Mouse (Mus musculus) cerebellum, adult 2 months (tissue): ENCODE results near the gene Pm20d1. TPM values are rescaled to one million over a fixed set of nuclear protein-coding genes. Genes with fewer than 3 reads are reported as not detected.

Source experiments
- DNase-seq, 2 experiments: peaks; one replicate each; pipeline ENCODE4 v3.0.0; 2021
- H3K27ac ChIP-seq: fragments of 200-500 bp; 2 replicates; pipeline ENCODE4 v1.5.1; 2012; ENCODE audit warnings: low read length, control low read depth, inconsistent platforms; ENCODE audit not compliant: insufficient read depth
- H3K27me3 ChIP-seq: fragments of 200-500 bp; 2 replicates; pipeline ENCODE4 v1.6.1; 2012; ENCODE audit warnings: inconsistent platforms, mild to moderate bottlenecking, low read length, moderate library complexity; ENCODE audit not compliant: control insufficient read depth, insufficient read depth
- H3K4me1 ChIP-seq: fragments of 200-500 bp; 2 replicates; pipeline ENCODE4 v1.6.1; 2011; ENCODE audit warnings: low read length; ENCODE audit not compliant: control insufficient read depth, insufficient read depth
- H3K4me3 ChIP-seq: fragments of 200-500 bp; replicated peaks from 2 replicates; pipeline ENCODE3; 2011; ENCODE audit warnings: mild to moderate bottlenecking, low read depth, low read length, control low read depth; ENCODE audit not compliant: insufficient read depth
- CTCF ChIP-seq: fragments of 200-500 bp; IDR thresholded peaks from 2 replicates; pipeline ENCODE4 v1.5.1; 2011; ENCODE audit warnings: low read depth, mild to moderate bottlenecking, control low read depth, low read length, moderate library complexity, borderline replicate concordance; ENCODE audit not compliant: insufficient read depth
- POLR2A ChIP-seq: fragments of 200-500 bp; IDR thresholded peaks from 2 replicates; pipeline ENCODE4 v1.6.1; 2011; ENCODE audit warnings: low read length, control low read depth, borderline replicate concordance; ENCODE audit not compliant: insufficient read depth
- WGBS: fragments of 180-500 bp; shearing (Covaris S2); methylation state at CpG from one replicate; pipeline ENCODE4 v1.1.7; 2018; 5-methylcytosine and 5-hydroxymethylcytosine counted together
- polyA plus RNA-seq: library from polyadenylated mRNA; depleted of rRNA; stranded (reverse); fragments of >200 nt; gene quantifications from 2 replicates; pipeline ENCODE4 v1.2.3, GENCODE M21; 2012; rRNA removed

The Pm20d1 gene
- polyA plus RNA-seq, 1 experiment, result 2.1 TPM

DNA sequence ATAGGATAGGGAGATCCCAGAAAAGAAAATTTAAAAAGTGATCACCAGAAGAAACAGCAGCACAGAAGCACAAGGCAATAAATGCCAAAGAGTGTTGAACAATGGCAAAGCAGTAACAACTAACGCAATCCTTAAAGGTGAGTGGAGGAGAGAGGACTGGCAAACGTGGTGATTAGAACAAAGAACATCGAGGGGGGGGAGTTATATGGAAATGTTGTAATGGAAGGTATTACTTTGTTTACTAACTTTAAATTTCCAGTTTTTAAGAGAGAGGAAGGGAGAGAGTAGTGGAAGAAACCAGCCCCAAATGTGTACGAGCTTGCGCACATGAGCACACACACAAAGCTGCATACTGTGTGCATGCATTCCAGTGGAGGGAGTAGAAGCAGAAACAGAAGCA, 68.4 kb downstream of the Pm20d1 start:
- Histone ChIP-seq H3K4me3 (no peak overlapping the region), H3K4me1 (no peaks in the 10 kb centered on the region), H3K27ac (no peak overlapping the region), H3K27me3 (no peaks in the 10 kb centered on the region)
- WGBS, result 82% methylated on average over 5 of the region's 5 CpGs
- no peak for DNase-seq
- TF ChIP-seq CTCF (no peak), POLR2A (no peak)

DNA sequence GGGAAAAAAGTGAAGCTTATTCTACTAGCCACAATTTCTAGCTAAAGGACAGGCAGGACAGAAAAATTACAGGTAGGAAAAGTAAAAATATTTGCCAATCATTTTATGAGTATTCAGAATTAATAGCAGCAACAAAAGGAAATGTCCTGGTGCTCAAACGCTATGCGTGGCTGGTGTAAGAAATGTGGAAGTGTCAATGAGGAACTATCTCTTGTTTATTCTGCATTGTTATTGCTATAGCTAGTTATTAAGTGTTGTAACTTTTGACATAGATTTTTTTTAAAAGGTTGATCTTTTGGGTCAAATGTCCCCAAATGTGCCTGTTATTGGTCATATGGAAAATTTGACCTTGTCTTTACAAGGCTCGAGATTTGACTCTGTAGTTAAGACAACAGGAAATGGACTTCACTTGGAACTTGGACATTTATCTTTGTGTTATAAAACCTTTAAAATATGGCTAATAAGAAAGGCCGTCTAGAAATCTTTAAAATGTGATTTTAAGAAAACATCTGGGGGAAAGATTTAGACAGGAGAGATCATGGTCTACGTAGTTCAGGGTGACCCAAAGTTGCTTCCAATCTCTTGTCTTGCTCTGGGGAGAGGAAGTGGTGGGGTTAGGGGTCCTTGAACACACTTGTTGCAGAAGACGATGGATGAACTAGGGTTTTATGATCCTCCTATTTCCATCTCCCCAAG, 69.3 kb downstream of the Pm20d1 start:
- Histone ChIP-seq H3K27me3 (no peaks in the 10 kb centered on the region), H3K4me3 (no peak overlapping the region), H3K4me1 (no peaks in the 10 kb centered on the region), H3K27ac (no peak overlapping the region)
- TF ChIP-seq CTCF (no peak), POLR2A (no peak)
- 77% methylated on average over 6 of the region's 6 CpGs for WGBS
- DNase-seq, result no peak

DNA sequence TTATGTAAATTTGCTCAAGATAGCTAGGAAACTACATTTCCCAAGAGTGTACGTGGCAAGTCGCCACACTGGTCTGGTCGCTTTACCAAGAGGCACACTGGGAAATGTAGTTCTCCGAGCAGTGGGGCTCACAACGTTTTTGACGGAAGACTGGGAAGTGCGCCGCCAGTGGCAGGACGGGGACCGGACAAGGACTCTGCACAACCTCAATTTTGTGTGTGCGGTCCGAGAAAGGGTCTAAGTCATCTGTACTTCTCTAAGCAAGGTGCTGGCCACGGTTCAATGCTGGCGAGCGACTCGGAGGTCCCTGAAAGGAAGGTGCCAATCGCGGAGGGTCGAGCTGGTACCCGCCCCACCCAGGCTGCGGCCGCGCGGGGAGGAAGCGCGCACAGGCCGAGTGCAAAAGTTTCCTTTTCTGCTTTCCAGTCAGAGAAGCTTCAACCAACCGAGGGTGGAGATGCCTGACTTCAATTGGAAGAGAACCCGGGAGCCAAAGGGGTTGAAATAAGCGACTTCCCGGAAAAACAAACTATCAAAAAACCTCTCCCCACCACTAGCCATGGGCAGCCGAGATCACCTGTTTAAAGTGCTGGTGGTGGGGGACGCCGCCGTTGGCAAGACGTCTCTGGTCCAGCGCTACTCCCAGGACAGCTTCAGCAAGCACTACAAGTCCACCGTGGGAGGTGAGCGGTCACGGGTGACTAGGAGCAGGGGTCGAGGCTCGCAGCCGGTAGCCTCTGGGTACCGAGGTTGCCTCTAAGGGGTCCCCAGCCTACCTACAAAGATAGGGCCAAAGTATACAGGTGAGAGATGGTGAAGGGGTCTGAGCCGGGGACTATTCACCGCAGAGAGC, 70.1 kb downstream of the Pm20d1 start, which contains the start of gene Rab29:
Gene Rab29 (plus strand): TSS at position 132 of the 853 bp plus-strand sequence.
- Histone ChIP-seq H3K27ac (no peak within 1 kb of the TSS), H3K27me3 (no peaks in the 10 kb centered on the region), H3K4me1 (no peaks in the 10 kb centered on the region), H3K4me3 (peak within 1 kb of the TSS; percentile 89)
- DNase-seq, result peak; percentile 83 to 84
- no peak for TF ChIP-seq POLR2A
- TF ChIP-seq CTCF, result peak; percentile 83
- 1% methylated on average over 46 of the region's 46 CpGs for WGBS

DNA sequence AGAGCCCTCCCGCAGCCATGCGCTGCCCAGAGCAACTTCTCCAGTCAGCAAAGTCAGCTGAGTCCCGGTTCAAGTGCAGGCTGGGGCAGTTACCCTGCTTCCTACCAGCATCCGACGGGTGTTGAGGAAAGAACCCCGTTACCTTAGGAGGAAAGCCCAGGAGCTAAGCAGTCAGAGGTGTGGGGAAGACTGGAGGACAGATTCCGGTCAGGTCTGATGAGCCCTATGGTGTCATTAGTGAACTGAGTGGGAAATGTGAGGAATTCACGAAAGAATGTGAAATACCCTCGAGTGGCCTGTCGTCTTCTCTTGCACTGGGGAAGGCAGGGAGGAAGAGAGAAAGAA, 70.7 kb downstream of the Pm20d1 start:
- H3K4me3 ChIP-seq, result peak overlapping the region; percentile 89
- no peaks in the 10 kb centered on the region for H3K4me1 ChIP-seq
- no peaks in the 10 kb centered on the region for H3K27me3 ChIP-seq
- no peak overlapping the region for H3K27ac ChIP-seq
- TF ChIP-seq POLR2A, result no peak
- no peak for TF ChIP-seq CTCF
- 34% methylated on average over 10 of the region's 10 CpGs for WGBS
- no peak for DNase-seq

DNA sequence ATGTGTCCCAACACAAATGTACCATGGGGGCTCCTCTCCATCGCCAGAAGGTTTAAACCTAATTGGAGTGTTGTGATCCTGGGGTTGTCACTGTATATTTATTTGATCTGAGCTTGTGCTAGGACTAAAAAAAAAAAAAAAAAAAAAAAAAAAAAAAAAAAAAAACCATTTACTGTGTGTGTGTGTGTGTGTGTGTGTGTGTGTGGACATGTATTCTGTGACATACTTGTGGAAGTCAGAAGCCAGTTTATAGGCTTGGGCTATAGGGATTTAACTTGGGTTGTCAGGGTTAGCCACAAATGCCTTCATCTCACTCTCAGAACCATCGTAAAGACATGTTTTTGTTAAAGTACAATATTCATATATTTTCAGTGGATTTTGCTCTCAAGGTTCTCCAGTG, 72.4 kb downstream of the Pm20d1 start:
- Histone ChIP-seq H3K4me1 (no peaks in the 10 kb centered on the region), H3K4me3 (no peak overlapping the region), H3K27me3 (no peaks in the 10 kb centered on the region), H3K27ac (no peak overlapping the region)
- 95% methylated on average over 2 of the region's 2 CpGs for WGBS
- no peak for TF ChIP-seq POLR2A
- no peak for TF ChIP-seq CTCF
- no peak for DNase-seq

Other genes with a start within 250 kb of the Pm20d1 start
- gene Avpr1b, start 198.1 kb upstream of the Pm20d1 start, polyA plus RNA-seq, result not detected in 2 replicates
- gene Ctse, start 159.1 kb upstream of the Pm20d1 start, polyA plus RNA-seq, result 0.10 and 0.19 TPM in 2 replicates
- 4.5 and 4.8 TPM in 2 replicates for gene Rab7b, start 108.7 kb upstream of the Pm20d1 start, polyA plus RNA-seq
- gene Slc26a9, start 53.4 kb upstream of the Pm20d1 start, polyA plus RNA-seq, result 0.05 TPM in 2 replicates
- gene Slc41a1, start 30.1 kb downstream of the Pm20d1 start, polyA plus RNA-seq, result 55.3 and 55.5 TPM in 2 replicates
- gene Rab29, start 69.8 kb downstream of the Pm20d1 start, polyA plus RNA-seq, result 11.9 and 13.3 TPM in 2 replicates
- 47.4 and 49.5 TPM in 2 replicates for gene Nucks1, start 113.2 kb downstream of the Pm20d1 start, polyA plus RNA-seq
- gene Slc45a3, start 165.6 kb downstream of the Pm20d1 start, polyA plus RNA-seq, result 4.3 and 4.5 TPM in 2 replicates
- gene Elk4, start 210.2 kb downstream of the Pm20d1 start, polyA plus RNA-seq, result 17.6 and 18.6 TPM in 2 replicates